Mouse (Mus musculus) ES-CJ7 (cell line): ENCODE measurements around the gene Cngb1.

Experiments
- DNase-seq: peaks from one replicate; pipeline ENCODE4 v3.0.0; 2011; ENCODE audit warnings: low read depth, low spot score

Cngb1 gene

GRCm38 (mm10) chr8:95201491-95201890 is 104.9 kb downstream of the Cngb1 start:
- DNase-seq = no peak

- DNase-seq = peak; percentile 66
Measured at GRCm38 (mm10) chr8:95200001-95200405, 106.4 kb downstream of the Cngb1 start.

- no peak for DNase-seq
Measured at GRCm38 (mm10) chr8:95195728-95196127, 110.7 kb downstream of the Cngb1 start.

GRCm38 (mm10) chr8:95191497-95192175 is 114.7 kb downstream of the Cngb1 start:
- peak; percentile 78 for DNase-seq
